Mouse (Mus musculus) layer of hippocampus, adult 18-20 months (tissue): ENCODE data around the gene Mdga1. TPM values are rescaled to one million over a fixed set of nuclear protein-coding genes. Genes with fewer than 3 reads are reported as not detected.

Experiments
- DNase-seq, 2 experiments: peaks; one replicate each; pipeline ENCODE4 v3.0.0; 2022; ENCODE audit warnings: low spot score in 2 of 2
- total RNA-seq, 2 experiments: library from RNA; stranded (reverse); gene quantifications; 2 replicates each; pipeline ENCODE4 v1.2.3; 2021

The Mdga1 gene
- total RNA-seq, 2 experiments from 2014 or later, result 53.8 to 63.8 TPM

- no peak for DNase-seq
Observed at GRCm38 (mm10) chr17:29983190-29983589, 13.3 kb upstream of the Mdga1 start.

GRCm38 (mm10) chr17:29981568-29981967 is 11.7 kb upstream of the Mdga1 start:
- no peak for DNase-seq

GRCm38 (mm10) chr17:29979841-29980240 is 10.0 kb upstream of the Mdga1 start:
- no peak for DNase-seq

- no peak for DNase-seq
Observed at GRCm38 (mm10) chr17:29979020-29979419, 9.1 kb upstream of the Mdga1 start.

DNA sequence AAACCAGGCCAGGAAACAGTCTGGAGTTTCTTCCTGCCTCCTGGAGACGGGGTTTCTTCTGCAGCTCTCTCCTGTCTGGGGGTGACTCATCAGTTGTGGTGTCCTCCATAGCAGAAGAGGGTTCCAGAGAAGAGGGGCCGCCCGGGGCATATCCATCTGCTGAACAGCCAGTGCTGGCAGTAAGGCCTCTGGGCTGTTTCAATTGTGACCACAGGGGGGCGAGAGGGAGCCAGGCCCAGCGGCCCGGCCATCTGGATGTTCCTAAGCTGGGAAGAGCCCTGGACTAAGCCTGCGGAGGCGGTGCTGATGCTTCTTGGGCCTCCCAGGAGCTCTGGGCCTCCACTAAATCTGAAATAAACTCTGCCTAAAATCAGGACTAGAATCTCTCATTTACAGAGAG is 5.8 kb upstream of the Mdga1 start:
- peak; percentile 79 to 93 for DNase-seq

DNA sequence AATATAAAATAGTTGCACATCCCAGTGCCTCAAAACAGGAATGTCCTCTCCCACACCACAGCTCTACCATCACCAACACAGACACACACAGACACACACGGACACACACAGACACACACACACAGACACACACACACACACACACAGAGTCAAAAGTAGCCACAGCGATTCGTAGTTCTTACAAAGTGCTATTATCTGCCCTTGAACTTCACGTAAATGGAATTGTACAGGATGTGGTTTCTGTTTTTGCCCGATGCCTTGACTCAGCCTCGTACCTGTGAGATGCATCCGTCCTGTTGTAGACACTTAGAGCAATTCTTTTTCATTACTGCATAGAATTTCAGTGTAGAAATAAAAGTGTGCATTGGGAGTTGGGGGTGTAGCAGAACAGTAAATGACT is 3.3 kb upstream of the Mdga1 start:
- no peak for DNase-seq

GRCm38 (mm10) chr17:29971761-29972432 is 2.0 kb upstream of the Mdga1 start:
- no peak for DNase-seq

- no peak for DNase-seq
Observed at GRCm38 (mm10) chr17:29965506-29965905, 4.4 kb downstream of the Mdga1 start.

DNA sequence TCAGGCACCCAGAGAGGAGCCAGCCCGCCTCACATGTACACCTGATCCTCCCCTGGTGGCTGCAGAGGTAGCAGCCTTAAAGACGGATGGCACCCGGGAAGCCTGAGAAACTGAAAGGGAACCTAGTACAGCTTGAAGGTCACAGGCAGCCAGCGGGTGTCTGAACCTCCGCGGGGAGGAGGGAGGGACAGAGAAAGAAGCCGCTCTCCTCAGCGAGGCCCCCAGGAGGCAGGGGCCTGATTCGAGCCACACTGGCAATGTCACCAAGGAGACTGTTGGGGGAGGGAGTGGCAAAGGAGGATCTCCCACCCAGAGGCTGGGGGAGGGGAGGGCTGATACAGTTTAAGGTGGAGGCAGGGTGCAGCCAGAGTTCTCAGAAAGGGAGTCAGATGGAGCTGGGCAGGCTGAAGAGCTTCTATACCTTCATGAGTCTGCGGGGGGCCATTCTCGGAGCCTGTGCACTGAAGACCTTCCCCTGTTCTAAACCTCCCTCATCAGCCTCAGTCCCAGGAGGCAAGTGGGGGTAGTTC is 6.1 kb downstream of the Mdga1 start:
- no peak for DNase-seq

- DNase-seq, result no peak
Observed at GRCm38 (mm10) chr17:29955880-29956279, 14.0 kb downstream of the Mdga1 start.

DNA sequence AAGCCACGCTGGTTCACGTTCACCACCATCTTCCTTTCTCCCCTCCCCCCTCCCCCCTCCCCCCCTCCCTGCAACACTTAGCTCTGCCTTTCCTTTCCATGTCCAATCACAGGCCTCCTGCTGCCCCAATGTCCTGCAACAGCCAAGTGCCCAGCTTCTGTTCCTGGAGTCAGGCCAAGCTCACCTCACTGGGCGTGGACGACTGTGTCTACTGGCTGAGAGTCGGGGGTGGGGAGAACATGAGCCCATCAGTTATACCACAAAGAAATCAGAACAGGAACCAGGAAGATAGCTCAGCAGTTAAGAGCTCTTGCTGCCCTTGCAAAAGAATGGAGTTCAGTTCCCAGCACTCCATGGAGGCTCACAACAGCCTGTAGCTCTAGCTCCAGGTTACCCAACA is 15.6 kb downstream of the Mdga1 start:
- no peak for DNase-seq

DNA sequence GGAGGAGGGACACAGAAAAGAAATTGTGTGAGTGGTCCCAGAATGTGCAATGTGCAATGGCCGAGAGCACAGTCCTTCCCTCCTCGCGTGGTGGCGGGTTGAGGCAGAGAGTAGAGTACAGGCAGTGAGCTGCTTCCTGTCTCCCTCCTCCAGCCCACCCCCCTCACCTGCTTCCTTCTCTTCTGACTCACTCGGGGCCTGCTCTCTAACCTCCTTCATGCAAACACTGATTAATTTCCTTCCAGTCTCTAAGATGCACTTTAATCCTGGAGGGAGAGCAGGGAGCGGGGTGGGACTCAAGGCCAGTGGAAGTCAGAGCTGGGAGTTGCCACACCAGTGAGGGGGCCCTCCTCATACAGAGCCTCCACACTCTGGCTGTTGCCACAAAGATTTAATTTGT is 18.8 kb downstream of the Mdga1 start:
- DNase-seq, result no peak

DNA sequence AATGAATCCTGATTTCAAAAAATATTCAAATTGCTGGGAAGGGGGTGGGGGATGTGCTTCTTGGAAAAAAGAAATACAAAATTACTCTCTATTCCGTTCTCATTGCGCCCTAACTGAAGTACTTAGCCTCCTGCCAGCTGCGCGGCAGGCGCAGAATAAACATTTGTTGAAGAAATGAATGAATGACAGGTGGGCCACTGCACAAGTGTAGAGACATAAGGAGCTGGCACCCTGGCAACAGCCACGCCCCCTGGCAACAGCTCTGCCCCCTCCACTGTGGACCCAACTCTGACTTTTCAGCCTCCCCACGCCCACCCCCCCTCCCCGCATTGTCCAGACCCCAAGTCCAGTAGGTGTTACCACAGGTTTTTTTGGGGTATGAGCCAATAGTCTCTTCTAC is 19.3 kb downstream of the Mdga1 start:
- DNase-seq, result no peak

DNA sequence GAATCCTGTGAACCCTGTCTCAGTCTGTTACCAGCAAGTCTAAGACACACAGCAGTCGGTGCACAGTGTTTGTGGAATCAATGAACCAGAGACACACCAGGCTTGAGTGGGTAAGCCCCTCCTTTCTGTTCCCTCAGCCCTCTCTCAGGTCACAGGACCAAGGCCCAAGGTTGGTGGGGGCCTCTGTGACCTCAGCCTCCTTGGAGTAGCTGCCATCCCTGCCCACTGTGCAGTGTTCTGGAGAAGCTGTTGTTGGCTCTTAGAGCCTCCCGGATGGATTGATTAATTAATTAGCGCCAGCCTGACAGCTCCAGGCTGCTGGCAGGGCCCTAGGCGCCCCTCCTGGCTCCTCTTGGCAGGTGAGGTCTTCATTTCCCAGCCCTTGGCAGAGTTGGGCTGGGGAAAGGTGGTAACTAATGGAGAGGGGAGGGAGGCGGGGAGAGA is 22.6 kb downstream of the Mdga1 start:
- no peak for DNase-seq

GRCm38 (mm10) chr17:29944376-29944775 is 25.5 kb downstream of the Mdga1 start:
- DNase-seq, result no peak

DNA sequence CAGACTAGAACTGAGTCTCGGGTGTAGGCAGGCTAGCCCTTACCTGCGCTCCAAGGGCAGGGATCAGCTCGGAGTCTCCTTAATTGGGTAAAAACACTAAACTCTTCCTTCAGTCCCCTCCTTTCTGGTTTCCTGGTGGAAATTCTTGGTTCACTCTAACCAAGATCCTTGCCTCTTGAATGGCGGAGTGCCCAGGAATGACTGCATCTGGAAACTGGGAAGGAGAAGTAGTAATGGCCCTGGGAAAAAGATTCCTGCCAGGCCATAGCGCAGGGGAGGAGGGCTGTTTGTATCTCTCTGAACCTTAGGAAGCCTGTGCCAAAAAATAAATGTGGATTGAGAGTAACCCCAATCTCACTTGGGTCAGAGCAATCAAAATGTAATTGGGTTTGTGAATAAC is 30.9 kb downstream of the Mdga1 start:
- DNase-seq, result no peak

DNA sequence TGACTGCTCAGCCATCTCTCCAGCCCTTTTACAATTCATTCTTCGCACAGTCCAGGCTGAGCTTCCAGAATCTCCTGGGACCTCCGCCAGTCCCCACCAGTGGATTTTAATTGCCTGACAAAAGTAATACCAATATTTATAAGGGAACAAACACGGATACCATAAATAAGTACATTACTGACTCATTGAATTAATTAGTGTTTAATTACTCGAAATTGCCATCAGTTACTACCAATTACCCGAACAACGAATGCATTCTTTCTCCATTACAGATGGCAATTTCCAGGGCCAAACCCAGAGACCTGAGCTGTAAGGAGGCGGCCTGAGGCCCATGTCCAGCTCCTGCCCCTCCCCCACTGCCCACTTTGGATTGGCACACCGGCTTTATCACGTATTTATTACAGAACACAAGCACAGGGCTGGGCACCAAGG is 32.5 kb downstream of the Mdga1 start:
- DNase-seq, result no peak

DNA sequence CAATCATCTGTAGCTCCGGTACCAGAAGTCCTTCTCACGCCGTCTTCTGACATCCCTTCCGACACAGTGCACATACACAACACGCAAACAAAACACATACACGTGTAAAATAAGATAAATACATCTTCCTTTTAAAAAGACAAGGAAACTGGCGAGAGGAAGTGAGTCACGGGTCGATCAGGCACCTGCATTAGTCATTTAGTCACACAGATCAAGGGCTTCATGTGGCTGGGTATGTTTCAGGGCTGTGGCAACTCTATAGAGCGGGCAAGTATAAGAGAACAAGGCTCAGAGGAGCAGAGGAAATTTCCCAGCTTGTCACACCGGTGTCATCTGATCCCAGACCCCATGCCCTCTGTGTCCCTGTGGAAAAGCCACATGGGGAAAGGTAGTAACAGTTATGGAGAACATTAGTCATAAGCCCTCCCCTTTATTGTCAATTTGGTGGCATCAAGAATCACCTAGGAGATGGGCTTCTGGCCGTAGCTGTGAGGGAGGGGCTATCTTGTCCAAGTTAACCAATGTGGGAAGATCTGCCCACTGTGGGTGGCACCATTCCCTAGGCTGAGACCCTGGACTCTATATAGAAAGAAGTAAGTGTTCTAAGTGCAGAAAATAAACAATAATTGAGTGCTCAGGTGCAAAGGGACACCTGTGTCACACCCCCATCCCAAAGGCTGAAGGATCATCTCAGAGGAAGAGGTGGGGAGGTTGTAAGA is 35.6 kb downstream of the Mdga1 start:
- DNase-seq, result no peak

- DNase-seq, result no peak
Observed at GRCm38 (mm10) chr17:29932753-29933152, 37.1 kb downstream of the Mdga1 start.

- DNase-seq, result peak in 1 of 2 experiments; percentile 32
Observed at GRCm38 (mm10) chr17:29931224-29931945, 38.5 kb downstream of the Mdga1 start.

DNA sequence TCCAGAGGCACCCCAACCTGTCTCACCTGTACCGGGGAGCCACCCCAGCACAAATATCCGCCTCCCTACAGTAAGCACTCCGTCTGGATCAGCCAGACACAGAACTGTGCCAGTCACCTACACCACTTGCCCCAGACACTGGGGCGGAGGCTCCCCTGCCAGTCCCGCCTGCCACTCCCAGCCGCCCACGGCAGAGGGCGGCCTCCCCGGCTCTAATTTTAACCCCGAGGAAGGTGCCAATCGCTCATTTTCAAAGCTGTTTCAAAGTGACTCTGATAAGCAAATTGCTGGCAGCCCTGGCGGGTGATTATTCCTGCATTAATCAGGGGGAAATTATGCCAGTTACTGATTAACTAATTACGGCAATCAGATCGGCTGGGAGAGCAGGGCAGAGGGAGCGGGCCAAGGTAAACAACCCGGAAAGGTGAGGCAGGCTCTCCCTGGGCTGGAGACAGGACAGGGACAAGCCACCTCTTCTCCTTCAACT is 41.1 kb downstream of the Mdga1 start:
- peak; percentile 57 to 73 for DNase-seq
